Mouse (Mus musculus) c-Kit-positive CD71-positive TER-119-positive erythroid progenitor cells, embryonic 14.5 days (primary cell): ENCODE measurements around the gene Rangrf.
"Not testable (repeated sequence)": the region's sequence is repeated elsewhere in the genome, so short reads cannot be mapped to it uniquely, and the experiment has no call there.

Source experiments
- DNase-seq: peaks from one replicate; pipeline ENCODE4 v3.0.0-alpha.2; 2013; ENCODE audit warnings: low spot score

Rangrf gene

DNA sequence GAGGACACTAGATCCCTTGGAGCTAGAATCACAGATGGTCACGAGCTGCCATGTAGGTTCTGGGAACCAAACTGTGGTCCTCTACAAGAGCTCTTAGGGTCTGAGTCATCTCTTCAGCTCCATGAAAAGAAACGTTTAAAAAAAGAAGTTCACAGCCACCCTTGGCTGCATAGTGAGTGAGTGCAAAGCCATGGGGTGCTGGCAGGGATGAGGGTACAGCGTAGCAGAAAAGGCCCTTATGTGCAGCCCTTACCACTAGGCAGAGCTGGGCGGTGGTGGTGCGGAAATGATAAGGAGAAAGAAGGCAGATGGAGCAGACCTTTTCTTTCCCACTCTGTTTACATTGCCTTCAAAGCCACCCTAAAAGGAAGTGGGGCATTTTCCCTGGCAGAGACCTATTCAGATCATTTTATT is 4.3 kb upstream of the Rangrf start:
- DNase-seq, result no peak

DNA sequence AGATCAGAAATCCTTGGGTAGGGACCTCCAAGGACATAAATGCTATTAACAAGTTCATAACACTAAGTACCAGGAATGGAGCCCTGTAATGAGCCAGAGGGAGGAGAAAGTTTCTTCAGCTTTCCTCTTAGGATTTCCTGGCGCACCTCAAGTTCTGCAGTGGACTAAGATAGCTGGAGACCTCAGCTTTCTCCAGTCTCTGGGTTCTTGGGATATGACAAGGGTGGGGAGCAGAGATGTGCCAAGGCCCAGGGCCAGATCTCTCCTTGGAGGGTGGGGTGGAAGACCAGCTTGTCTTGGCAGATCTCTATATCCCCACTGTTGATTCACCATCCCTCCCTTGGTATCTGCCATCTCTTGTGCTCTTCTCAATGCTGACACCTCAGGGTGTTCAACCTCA is 616 bp upstream of the Rangrf start:
- no peak for DNase-seq

DNA sequence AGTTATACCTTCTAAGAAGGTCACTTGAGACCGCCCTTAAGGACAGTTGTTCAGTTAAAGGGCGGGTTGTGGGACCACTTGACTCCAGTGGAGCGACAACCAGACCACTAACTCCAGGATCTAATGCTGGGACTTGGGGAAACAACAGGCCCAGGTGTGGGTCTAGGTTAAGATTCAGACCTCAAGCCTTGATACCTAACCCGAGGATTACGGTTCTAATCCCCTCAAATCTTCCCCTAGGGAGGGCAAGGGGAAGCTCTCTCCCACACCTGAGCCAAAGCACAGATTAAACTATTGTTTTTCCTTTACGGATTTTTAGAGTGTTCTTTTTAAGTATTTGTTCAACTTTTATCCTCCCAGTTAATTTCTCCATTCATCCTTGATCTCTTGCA is 930 bp downstream of the Rangrf start:
- DNase-seq, result no peak

DNA sequence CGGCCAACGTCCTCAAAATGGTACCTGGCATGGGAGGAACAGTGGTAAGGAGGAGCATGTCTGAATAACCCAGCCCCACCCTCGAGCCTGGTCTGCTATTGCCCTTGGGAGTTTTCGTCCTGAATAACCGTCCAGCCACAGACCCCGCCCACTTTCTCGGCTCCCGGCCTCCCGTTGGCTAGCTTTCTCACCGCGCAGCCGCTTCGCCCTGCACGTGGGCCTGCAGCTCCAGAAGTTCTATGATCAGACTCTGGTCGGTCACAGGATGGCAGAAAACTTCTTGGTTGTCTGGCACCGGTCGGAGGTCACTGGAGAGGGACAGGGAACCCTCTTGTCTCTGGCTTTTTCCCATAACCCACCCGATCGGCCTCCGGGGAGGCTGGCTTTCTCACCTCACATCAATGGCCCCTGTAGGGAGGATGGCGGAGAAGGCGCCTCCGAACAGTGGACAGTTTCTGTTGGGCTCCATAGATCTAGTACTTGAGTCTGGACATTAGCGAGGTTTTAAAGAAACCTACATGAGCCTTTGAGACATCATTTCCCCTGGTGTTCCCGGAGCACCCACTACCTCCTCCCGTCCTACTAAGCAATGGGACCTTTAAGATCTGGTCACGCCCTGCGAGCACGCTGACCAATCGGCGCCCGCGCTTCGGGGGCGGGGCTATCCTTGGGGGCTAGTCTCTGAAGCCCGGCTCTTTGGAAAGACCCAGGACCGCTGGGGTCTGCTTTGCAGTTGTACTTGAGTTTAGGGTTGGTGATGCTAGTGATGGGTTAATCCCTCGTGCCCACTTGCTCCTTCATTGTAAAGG is 1.5 kb downstream of the Rangrf start:
- peak; percentile 77 for DNase-seq

DNA sequence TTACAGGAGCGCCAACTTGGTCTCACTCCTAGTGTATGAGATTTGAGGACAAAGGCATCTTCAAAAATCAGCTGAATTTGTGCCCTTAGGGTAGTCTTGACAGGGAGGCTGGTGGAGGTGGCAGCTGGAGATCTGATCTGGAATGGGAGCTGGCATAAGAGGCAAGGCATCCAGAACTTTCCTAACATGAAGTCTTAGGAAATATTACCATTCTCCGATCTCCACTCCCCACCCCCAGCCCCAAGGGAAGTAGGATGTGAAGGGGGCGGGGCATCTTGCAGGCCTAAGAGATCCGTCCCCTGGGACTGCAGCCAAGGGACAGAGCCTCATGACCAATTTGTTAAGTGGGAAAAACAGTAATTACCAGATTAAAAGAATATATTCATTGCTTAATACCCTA is 4.8 kb downstream of the Rangrf start:
- no peak for DNase-seq

DNA sequence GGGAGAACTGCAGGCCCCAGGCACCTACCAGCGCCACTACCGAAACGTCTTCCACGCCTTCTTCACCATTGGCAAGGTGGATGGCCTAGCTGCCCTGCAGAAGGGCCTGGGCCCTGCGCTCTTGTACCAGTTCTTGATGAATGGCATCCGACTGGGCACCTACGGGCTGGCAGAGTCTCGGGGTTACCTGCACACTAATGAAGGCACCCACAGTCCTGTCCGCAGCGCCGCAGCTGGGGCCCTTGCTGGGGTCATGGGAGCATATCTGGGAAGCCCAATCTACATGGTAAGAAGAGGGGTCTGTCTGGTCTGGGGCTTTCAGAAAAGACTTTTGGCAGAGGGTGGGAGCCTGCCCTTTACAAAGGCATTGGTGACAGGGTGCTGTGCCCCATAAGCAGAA is 6.2 kb downstream of the Rangrf start:
- DNase-seq, result no peak

DNA sequence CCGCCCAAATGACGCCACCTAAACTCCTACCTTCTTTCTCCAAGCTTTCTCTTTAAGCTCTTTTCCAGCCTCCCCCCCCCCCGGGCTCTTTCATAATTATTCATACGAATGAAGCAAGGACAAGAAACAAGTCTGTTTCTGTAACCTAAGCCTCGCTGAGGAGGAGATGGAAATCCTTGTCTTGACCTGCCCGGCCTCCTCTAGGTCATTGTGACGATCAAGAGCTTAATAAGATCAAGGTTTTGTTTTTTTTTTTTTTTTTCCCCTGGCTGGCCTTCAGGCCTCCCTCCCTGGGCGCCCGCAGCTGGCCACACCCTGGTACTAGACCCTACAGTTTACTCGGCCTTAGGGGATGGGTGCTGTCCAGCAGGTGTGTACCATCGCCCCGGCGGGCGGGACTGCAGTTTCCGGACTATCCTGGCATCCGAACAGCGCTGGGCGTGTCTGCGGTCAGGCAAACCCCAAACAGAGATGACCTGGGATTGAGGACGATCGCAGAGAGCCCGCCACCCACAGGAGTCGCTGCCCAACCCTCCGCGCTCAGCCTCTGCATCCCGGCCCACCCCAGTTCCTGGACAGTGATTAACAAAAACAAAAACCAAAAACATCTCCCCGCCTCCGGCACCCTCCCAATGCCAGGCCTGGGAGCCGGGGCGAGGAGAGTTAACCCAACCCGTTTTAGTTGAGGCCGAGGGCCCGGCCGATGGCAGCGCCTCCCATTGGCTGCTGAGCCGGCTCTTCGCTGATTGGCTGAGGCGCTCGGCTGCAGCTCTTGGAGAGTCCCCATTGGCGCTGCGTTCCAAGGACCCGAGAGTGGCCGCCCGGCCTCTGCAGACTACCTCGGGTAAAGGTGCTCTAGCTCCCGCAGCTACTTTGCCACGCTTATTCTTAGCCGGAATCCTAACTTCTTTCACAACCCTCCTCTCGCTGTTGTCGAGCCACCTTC is 7.4 kb downstream of the Rangrf start, which contains the start of gene Slc25a35:
Gene Slc25a35, plus strand, starts transcription at position 795 of the 946 bp plus-strand sequence.
- DNase-seq, result peak; percentile 86

DNA sequence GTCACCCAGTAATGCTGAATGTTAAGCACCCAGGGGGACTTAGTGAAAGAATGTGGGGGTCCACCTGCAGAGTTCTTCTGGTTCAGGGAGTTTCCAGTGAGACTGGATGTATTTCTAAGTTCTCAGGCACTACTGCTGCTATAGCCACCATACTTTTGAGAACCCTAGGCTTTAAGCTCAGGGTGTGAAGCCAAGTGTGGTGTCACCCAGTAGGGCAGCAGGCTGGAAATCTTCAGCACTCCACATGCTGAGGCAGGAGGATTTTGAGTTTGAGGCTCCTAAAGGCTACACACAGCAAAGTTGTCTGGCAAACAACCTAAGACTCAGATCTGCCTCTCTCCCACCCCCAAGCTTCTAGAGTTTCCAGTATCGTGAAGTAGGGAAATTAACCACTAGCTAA is 8.4 kb downstream of the Rangrf start:
- DNase-seq, result no peak

DNA sequence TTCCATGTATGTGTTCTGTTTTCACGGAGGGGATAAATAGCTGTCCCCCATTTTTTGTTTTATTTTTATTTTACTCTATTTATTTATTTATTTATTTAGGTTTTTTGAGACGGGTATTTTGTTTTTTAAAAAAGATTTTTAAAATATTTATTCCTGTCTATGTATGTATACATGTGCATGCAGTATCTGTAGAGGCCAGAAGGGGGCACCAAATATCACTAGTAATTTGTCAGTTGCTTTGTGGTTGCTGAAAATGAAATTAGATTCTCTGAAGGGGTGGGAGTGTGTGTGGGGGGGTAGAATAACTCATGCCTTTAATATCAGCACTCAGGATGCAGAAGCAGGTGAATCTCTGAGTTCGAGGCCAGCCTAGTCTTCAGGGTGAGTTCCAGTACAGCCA is 9.1 kb downstream of the Rangrf start:
- peak; percentile 80 for DNase-seq

DNA sequence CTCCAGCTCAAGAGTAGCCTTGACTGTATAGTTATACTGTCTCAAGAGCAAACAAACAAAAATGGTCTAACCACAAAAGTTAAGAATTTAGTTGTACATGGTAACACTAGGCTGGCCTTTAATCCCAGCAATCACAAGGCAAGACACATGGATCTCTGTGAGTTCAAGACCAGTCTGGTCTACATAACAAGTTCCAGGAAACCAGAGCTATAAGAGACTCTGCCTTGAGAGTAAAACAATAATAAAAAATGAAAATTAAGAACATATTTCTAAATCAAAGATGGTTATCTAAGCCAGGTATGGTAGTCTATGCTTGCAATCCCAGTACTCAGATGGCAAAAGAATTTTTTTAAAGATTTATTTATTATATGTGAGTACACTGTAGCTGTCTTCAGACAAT is 9.9 kb downstream of the Rangrf start:
- no peak for DNase-seq

DNA sequence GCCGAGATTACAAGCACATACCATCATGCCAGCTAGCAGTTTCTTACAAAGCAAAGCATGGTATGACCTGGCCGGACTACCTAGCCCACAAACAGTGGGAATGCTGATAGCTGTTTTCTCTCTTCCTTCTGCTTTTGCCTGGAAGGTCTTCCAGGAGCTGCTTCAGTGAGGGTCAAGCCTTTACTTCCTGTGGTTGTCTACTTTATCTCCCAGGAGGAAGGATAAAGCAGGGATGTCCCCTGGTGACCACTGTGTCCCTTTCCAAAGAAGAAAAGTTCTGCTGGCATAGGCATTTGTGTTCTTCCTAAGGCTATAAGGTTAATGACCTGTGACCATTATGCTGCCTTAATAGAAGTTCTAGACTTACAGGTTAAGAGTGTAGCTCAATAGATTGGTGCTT is 11.6 kb downstream of the Rangrf start:
- DNase-seq, result no peak

DNA sequence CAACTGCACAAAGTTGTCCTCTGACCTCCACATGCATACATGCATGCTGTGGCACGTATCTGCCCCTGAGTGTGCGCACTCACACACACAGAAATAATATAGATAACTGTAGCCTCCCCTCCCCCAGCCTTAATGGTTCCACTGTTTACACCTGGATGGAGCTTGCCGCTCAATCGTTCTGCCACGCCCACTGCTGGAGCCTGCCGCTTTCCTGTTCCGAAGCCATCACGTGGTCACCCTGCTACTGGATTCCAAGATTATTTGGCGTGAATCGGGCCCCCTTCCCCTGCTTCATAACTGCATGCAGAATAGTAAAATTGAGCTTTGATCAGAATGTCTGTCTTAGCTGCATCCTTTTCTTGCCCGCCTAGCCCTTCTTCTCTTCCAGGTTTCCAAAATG is 12.8 kb downstream of the Rangrf start:
- DNase-seq, result not testable (repeated sequence)

DNA sequence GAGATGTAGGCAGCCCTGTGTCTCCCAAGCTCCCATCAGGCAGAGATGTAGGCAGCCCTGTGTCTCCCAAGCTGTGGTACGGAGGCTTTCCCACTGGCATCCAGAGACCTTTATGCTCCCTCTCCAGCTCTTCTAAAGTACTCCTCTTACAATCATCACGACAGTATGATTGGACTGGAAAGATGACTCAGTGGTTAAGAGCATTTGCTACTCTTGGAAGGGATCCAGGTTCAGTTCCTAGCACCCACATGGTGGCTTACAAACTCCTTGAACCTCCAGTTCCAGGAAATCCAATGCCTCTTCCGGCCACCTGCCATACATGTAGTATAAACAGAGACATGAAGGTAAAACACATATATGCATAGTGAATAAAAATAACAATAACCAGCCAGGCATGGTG is 13.4 kb downstream of the Rangrf start:
- DNase-seq, result no peak

DNA sequence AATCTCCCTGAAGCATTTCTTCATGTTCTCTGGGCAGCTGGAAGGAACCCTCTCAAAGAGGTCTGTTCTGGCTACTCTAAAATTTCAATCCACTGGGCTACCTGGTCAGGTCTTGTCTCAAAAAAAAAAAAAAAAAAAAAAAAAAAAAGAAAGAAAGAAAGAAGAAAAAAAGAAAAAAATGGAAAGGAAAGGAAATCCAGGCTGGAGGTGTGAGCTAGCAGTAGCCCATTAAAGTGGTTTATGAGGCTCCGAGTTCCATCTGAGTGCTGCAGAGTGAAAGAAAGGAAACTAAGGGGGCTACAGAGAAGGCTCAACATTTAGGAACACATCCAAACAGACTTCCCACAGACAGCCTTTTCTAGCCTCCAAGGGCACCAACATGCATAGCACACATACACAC is 17.0 kb downstream of the Rangrf start:
- no peak for DNase-seq

DNA sequence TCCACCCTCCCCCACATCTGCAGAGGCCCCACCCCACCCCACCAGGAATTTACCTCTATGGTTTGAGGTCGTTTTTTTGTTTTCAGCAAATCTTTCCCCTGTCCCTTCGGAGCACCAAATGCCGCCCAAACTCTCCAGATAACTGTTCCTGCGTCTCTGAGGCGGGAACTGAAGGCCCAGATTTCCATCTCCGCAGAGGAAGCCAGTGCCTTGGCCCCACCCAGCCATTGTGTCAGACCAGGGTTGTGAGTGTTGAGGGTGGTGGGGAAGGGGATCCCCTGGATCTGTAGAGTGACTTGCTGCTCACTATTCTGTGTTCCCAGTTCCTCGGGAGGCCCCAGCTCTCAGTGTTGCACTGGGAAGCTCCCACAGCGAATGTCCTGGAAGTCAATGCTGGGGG is 17.7 kb downstream of the Rangrf start, which contains the start of gene Arhgef15:
Gene Arhgef15, minus strand, starts transcription at position 173 of the 400 bp plus-strand sequence.
- DNase-seq, result no peak

DNA sequence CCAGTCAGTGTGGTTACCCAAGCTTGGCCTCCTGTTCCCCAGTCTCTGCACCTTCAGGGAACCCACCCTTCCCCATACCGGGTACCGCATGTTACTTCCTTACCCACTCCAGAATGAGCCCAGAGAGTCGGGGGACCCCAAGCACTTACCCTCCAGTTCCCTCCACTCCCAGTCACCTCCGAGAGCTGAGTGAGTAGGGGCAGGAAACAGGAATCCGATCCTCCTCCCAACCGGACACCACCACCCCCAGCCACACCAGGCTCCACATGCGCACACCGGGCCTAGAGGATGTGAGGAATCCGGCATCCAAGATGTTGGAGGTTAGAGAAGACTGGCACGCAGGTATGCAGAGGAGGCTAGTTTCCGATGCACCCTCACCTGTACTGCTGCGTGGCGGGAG is 18.3 kb downstream of the Rangrf start:
- DNase-seq, result no peak

DNA sequence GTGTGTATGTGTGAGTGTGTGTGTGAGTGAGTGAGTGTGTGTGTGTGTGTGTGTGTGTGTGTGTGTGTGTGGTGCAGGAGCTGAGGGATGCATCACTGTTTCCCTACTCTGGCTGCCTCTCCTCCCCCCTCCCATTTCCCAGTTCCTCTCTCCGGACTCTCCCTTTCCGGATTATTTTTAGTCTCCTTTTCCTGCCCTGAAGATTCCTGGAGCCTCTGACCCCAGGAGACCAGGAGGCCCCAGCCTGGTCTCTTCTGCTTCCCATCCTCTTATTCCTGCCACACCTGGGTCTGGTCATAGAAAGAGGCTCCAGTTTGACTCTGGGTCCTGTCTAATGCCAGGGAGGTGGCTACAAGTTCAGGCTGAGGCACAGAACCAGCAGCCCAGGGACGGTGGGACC is 18.9 kb downstream of the Rangrf start:
- DNase-seq, result no peak

DNA sequence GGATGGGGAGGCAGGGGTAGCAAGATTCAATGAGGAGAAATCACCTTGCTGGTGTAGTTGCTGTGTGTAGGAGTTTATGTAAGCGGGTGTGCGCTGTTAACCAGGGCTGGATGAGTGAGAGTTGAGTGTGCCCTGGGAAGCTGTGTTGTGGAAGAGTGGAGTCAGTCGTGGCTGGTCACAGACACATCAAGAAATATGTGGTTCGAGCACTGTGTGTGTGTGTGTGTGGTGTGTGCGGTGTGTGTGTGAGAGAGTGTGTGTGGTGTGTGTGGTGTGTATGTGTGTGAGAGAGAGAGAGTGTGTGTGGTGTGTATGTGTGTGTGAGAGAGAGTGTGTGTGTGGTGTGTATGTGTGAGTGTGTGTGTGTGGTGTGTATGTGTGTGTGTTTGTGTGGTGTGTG is 19.5 kb downstream of the Rangrf start:
- no peak for DNase-seq

DNA sequence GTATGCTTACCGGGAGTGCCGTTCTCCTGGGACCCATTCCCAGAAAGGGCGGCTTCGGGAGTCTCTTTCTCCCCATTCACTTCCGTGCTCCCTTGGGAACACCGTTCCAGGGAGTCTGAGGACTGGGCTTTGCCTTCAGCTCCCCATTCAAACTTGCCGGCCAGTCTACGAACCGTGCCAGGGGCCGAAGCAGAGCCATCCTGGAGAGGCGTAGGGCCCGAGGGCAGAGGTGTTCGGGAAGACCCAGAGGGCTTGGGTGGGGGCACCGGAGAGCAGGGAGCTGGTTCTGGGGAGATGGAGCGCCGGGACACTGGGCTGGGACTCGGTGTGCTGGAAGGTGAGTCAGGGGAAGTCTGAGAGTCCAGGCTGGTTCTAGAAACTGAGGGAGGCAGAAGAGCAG is 20.6 kb downstream of the Rangrf start:
- no peak for DNase-seq

DNA sequence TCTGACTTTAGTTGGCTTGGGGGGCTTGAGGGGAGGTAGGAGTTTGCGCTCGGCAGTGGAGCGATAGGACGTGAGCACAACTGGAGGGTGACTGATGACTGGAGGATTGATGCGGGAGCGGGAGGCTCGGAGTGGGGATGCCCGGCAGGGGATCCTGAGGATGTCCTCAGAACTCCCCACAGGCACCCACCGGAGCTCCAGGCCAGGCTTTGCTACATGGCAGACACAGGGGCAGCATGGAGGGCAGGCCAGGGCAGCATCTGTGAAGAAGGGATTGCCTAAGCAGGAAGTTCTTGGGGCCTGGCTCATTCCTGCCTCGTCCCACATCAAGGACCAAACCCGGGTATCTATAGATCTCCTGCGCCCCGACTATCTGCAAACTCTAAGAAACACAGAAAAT is 21.1 kb downstream of the Rangrf start:
- DNase-seq, result no peak

DNA sequence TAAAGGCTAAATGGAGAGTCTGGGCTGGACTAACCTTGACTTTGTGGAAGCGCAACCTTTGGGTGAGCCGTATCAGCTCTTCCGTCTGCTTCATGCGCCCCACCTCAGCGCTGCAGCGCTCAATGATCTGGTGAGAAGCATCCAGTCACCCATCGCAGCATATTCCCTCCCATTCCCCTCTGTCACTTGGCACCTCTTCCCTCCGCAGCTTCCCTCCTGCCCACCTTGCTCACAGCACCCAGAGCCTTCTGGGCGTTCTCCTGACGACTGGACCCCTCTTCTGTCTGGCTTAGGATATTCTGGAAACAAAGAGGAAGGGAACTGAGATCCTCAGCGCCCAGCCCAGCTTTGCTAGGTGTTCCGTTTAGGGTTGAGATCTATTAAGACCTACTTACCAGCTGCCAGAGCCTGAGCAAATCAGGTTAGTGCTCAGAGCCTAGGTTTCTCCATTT is 27.4 kb downstream of the Rangrf start:
- no peak for DNase-seq

DNA sequence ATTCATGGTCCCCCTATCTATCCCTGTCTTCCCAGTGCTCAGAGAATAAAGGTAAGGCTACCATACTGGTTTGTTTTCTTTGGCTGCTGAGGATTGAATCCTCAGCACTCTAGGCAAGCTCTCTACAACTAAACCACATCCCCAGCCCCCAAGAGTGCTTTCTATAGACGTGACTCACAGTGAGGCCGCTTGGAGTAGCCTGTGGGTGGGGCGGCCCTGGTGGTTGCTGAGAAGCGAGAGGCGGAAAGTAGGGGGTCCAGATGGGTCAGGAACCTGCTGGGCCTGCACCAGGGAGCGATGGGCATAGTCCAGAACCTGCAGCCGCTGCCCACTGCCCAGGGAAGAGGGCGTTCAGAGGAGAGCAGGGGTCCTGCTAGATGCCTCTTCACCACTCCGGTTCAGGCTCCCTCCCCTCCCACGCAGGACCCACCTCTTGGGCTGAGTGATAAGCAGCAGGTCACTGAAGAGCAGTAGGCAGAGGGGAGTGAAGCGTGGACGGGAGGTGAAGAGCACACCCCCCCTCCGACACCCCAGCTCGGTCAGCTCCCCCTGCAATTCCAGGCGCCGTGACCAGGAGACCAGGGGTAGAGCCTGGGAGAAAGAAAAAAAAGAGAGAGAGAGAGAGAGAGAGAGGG is 28.1 kb downstream of the Rangrf start:
- DNase-seq, result no peak
